Mouse (Mus musculus): Measurements from ENCODE around the gene Adm.
"Not testable (repeated sequence)": the region's sequence is repeated elsewhere in the genome, so short reads cannot be mapped to it uniquely, and the experiment has no call there.

Gene Adm

DNA sequence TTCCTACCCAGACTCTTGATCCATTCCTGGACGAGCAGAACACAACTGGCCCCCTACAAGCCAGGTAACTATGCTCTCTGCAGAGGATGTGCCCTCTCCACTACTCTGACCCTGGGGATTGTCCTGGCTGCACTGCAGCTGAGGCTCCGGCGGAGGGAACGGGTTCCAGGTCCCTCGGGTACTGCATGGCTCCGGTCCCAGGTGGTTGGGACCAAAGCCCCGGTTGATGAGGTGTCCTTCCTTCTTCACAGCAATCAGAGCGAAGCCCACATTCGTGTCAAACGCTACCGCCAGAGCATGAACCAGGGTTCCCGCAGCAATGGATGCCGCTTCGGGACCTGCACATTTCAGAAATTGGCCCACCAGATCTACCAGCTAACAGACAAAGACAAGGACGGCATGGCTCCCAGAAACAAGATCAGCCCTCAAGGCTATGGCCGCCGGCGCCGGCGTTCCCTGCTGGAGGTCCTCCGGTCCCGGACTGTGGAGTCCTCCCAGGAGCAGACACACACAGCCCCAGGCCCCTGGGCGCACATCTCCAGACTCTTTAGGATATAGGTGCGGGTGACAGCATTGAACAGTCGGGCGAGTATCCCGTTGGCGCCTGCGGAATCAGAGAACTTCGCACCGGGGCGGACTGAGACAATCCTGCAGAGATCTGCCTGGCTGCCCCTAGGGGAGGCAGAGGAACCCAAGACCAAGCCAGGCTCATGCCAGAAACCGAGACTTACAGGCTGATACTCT is 1.3 kb downstream of the Adm start:
- DNase-seq (ENCODE audit: low spot score in 2 of 2), result no peak

DNA sequence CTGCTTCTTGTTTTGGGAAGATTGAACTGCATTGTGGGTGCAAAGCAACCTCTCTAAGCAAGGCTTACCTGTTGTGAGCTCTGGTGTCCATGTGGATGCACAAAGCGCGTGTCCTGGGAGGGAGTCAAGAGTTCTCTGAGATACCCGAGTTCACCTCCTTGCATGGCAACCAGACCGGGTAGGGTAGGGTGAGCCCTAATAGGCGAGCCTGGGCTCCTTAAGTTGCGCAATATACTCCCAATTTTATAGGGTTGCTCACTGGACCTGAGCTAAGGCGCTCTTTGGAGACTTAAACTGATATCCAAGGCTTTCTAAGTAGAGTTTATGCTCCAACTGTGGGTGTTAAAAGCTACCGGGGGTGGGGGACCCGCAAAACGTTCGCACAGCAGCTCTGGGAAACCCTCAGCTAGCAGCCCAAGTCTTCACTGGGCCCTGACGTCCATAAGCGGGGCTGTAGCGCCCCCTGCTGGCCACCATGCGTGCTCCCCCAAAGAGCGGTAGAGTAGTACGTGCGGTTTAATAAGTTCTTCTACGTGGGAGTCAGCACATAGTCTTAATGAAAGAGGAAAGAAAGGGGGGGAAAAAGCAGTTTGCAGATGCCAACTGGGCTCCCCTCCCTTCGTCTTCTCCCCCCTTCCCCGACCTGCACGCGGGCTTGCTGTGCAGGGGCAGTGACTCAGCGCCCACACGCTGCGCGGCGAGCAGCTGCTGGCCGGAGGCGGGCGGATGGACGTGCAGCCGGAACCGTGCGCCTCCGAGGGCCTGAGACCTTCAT is 2.6 kb downstream of the Adm start:
- DNase-seq (ENCODE audit: low spot score in 2 of 2), result peak; percentile 53 to 73

- no peak for DNase-seq (ENCODE audit: low spot score in 2 of 2)
Measured at GRCm38 (mm10) chr7:110631136-110631888, 3.9 kb downstream of the Adm start.

DNA sequence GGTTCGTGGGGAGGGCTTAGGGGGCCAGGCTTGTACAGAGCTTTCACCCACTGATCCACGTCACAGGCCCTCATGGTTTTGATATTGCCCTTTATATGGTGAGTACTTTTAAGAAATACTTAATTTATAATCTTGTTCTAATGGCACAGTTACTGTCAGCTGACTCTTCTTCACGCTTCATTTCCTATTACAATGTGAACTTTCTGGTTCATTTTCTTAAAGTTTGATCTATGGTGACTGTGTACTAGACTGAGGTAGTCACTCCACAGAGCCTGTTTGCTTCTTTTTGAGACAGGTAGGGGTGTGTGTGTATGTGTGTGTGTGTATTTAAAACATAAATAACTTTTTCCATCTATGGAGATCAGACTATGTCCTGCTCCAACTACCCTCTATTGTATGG is 8.5 kb downstream of the Adm start:
- DNase-seq (ENCODE audit: low spot score in 2 of 2), result no peak

- DNase-seq (ENCODE audit: low spot score in 2 of 2), result no peak
Measured at GRCm38 (mm10) chr7:110636559-110636958, 9.1 kb downstream of the Adm start.

- DNase-seq (ENCODE audit: low spot score in 2 of 2), result no peak
Measured at GRCm38 (mm10) chr7:110638305-110639110, 11.0 kb downstream of the Adm start.

DNA sequence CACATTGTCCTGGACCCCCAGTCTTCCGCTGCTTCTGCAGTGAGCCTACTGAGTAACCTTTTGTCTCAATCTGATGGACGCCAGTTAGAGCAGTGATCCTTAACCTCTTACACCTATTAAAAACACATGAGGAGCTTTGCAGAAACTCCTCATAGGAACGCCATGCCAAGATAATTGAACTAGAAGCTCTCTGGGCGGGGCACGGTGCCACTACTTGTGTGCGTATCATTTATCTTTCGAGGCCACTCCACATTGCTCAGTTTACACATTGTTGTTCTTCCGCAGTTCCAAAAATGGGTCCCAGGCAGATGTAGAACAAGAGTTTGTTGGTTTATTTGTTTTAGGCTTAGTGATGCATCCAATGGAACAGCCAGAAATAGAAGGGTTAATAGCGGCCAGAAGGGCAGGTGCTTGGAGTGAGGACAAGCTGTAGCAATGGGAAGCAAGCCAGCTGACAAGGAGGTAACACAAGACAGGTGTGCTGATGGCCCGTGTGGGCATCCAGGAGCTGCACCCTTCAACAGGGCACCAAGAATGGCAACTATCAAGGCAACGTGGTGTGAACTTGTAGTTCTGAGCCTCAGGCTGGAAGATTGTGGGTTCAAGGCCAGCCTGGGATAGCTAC is 11.9 kb downstream of the Adm start:
- no peak for DNase-seq (ENCODE audit: low spot score in 2 of 2)

- DNase-seq (ENCODE audit: low spot score in 2 of 2), result not testable (repeated sequence)
Measured at GRCm38 (mm10) chr7:110639958-110640357, 12.5 kb downstream of the Adm start.

- DNase-seq (ENCODE audit: low spot score in 2 of 2), result peak in 1 of 2 experiments; percentile 4
Measured at GRCm38 (mm10) chr7:110645311-110645710, 17.9 kb downstream of the Adm start.

DNA sequence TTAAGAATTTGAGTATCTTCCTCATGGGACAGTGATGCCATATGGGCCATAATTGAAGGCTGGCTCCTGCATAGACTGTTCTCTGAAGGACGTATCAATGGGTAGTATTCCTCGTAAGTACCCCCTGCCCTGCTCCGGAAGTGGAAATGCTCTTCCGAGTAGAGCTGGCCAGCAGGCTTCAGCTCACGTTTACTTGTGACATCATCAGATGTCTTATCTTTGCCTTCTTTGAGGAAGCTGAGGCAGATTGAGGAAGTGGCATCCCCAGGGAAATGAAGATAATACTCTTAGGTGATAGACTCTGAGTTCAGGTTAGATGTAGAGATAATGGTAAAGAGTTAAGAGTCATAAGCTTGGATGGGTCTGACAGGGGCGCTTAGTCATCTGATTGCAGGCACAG is 18.4 kb downstream of the Adm start:
- DNase-seq (ENCODE audit: low spot score in 2 of 2), result no peak

DNA sequence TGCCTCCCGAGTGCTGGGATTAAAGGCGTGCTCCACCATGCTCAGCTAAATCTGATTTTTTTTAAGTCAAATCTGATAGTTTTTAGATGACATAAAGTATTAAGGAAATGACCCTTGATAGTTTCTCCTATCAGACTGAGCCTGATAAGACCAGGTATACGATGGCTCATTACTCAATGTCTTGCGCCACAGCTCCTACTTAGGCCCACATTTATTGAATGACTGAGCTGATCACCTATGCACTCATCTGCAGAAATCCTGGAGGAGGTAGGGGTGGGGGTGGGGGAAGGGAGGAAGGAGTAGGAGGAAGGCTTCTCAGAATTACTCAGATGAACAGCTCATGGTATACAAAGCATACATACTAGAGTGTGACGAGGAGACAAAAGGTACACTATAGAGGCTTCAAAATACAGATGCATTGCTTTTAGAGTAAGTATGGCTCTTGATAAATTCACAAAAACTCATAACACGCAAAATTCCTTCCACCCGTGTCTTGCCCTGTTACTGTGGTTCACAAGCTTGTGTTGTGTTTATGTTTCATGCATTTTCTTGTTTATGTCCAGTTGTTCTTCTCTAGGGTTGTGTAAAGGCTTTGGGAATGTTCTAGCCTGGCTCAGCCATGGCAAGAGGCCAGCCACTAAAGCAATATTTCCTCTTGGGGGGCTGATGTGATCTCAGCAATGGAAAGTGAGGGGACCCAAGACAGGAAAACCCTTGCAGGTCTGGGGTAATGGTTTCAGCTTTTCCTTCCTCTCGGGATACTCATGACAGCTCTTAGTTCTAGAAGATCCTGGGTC is 19.3 kb downstream of the Adm start:
- DNase-seq (ENCODE audit: low spot score in 2 of 2), result no peak

- DNase-seq (ENCODE audit: low spot score in 2 of 2), result no peak
Measured at GRCm38 (mm10) chr7:110647559-110648454, 20.3 kb downstream of the Adm start.

DNA sequence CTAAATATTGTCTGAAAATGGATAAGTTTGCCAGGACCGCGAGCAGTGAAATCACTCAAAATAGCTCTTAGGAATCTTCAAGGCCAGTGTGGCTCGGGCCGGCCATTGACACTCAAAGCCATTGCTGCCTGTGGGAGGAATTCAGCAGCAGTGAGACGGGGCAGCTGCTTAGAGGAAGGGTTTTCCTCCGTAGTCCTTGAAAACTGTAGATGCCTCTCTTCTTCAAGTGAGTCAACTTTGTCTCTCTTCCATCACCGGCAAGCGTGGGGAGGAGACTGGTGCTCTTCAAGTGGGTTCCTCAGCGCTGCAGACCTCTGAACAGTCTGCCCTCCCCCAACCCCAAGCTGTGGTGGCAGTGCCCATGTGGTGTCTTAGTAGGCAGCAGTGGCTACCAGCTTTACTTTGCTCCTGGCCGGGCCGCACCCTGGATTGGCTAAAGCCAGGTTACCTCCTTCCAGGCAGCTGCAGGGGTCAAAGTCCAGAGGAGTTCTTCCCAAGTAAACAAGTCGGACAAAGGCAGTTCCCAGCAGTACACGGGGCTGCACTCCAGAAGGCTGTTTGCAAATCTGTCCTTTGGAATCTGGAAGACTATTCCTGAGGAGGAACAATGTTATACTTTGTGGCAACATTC is 21.1 kb downstream of the Adm start:
- DNase-seq (ENCODE audit: low spot score in 2 of 2), result no peak

GRCm38 (mm10) chr7:110649133-110649987 is 21.9 kb downstream of the Adm start:
- no peak for DNase-seq (ENCODE audit: low spot score in 2 of 2)

GRCm38 (mm10) chr7:110650491-110650890 is 23.0 kb downstream of the Adm start:
- no peak for DNase-seq (ENCODE audit: low spot score in 2 of 2)

- DNase-seq (ENCODE audit: low spot score in 2 of 2), result no peak
Measured at GRCm38 (mm10) chr7:110651091-110651490, 23.6 kb downstream of the Adm start.

GRCm38 (mm10) chr7:110655230-110655629 is 27.8 kb downstream of the Adm start:
- DNase-seq (ENCODE audit: low spot score in 2 of 2), result no peak

- DNase-seq (ENCODE audit: low spot score in 2 of 2), result no peak
Measured at GRCm38 (mm10) chr7:110655966-110656365, 28.5 kb downstream of the Adm start.
